ENCODE assay signal across 9 mouse cellular contexts in the genomic region with DNA sequence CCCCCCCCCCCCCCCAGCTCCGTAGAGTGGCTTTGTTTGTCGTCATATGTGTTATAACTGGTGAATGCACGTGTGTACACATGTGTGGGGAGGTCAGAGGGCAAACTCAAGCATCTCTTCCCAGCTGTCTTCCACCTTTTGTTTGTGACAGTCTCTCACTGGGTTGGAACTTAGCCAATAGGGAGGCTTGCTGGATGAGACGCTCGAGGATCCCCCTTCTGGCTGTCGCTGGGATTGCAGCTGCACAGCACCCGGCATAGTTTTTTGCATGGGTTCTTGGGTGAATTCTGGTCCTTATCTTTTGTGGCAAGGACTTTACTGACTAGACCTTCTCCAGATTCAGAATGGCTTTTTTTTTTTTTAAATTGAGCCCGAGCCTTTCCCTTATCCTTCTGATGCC.
A peak's percentile ranks its signal among the peaks of the same experiment; 100 is the strongest.
DNase-seq lines count a peak whose midpoint lies in the region; ATAC-seq and TF ChIP-seq lines count a peak whose summit lies in the region.
"Had no signal": no experiment of that assay in that cellular context is flagged by ENCODE, and none has a peak within 500 bp of the region (broad histone marks: within the 10 kb centered on the region; RNA-seq: fewer than 3 reads in every experiment).

No protein-coding gene starts in this region.

- TF ChIP-seq CTCF in MEL (IDR thresholded peaks at IDR 0.05 in 2 of 3, conservative IDR thresholded peaks at IDR 0.05 in 1 of 3; ENCODE audit: control insufficient read depth in 1 of 3, insufficient read depth in 1 of 3, low read depth in 2 of 3, low read length in 3 of 3, poor library complexity in 1 of 3, severe bottlenecking in 1 of 3): peak; percentile 14 to 33 (median 30); a peak in 4 of 6 replicates
- TF ChIP-seq CTCF in cerebellum, adult 2 months (IDR thresholded peaks at IDR 0.05; ENCODE audit: borderline replicate concordance, insufficient read depth, low read depth, low read length): peak; percentile 86
- peak; percentile 70; the same call in 1 of the 2 replicates for TF ChIP-seq CTCF in thymus, adult 2 months (IDR thresholded peaks at IDR 0.05; ENCODE audit: borderline replicate concordance, control insufficient read depth, extremely low read depth, insufficient read depth, low read length, poor library complexity)

- no peaks in the 10 kb centered on the region for H3K4me1 ChIP-seq in MEL (ENCODE audit: control insufficient read depth in 1 of 2, insufficient read depth in 2 of 2, low read length in 2 of 2)
- H3K4me1 ChIP-seq in cerebellum, adult 2 months (ENCODE audit: control insufficient read depth, insufficient read depth, low read length): no peaks in the 10 kb centered on the region
- H3K4me1 ChIP-seq in thymus, adult 2 months (replicated peaks; ENCODE audit: control insufficient read depth, insufficient read depth, low read length): no peaks in the 10 kb centered on the region

- WGBS in cerebellum, adult 2 months: 15% methylated on average over 8 of the region's 8 CpGs
- WGBS in thymus, adult 2 months: 19% methylated on average over 8 of the region's 8 CpGs

- no peaks in the 10 kb centered on the region for H3K36me3 ChIP-seq in MEL (ENCODE audit: control insufficient read depth in 1 of 2, insufficient read depth in 2 of 2, low read length in 2 of 2)
- H3K36me3 ChIP-seq in thymus, adult 2 months (ENCODE audit: control insufficient read depth, insufficient read depth, low read length): no peaks in the 10 kb centered on the region

- H3K79me2 ChIP-seq in MEL (ENCODE audit: control insufficient read depth, insufficient read depth, low read length, poor library complexity): no peaks in the 10 kb centered on the region

- no peak overlapping the region for H3K4me3 ChIP-seq in MEL (ENCODE audit: control insufficient read depth in 1 of 2, insufficient read depth in 1 of 2, low read depth in 2 of 2, low read length in 2 of 2)
- peak overlapping the region; percentile 36 for H3K4me3 ChIP-seq in cerebellum, adult 2 months (replicated peaks; ENCODE audit: insufficient read depth, low read depth, low read length)
- no peak overlapping the region for H3K4me3 ChIP-seq in thymus, adult 2 months (ENCODE audit: control insufficient read depth, insufficient read depth, low read length)

- no peak for TF ChIP-seq RAD21 in MEL (IDR thresholded peaks at IDR 0.05; ENCODE audit: low read depth, low read length)

- H3K9ac ChIP-seq in MEL (ENCODE audit: control insufficient read depth, low read depth, low read length, poor library complexity, severe bottlenecking): no peak overlapping the region

- ATAC-seq in granulocyte monocyte progenitor cell, adult 5-6 weeks (replicated peaks; ENCODE audit: poor library complexity, severe bottlenecking): peak; percentile 65

- no peaks in the 10 kb centered on the region for H3K9me3 ChIP-seq in MEL (replicated peaks; ENCODE audit: insufficient read depth, low read length)

- intact Hi-C loops in heart, postnatal 25 days (cut with DNase I): loop anchor here (1.0 kb wide), 1 partner anchor 67 kb away; no protein-coding TSS in a partner anchor

- H3K27me3 ChIP-seq in MEL (ENCODE audit: control insufficient read depth in 1 of 2, insufficient read depth in 2 of 2, low read length in 2 of 2): no peaks in the 10 kb centered on the region
- H3K27me3 ChIP-seq in cerebellum, adult 2 months (ENCODE audit: control insufficient read depth, insufficient read depth, low read length): no peaks in the 10 kb centered on the region
- no peaks in the 10 kb centered on the region for H3K27me3 ChIP-seq in thymus, adult 2 months (ENCODE audit: control insufficient read depth, insufficient read depth, low read length)
- H3K27me3 ChIP-seq: CH12.LX had no signal

- peak; percentile 32 to 77 for DNase-seq in heart, adult 18-20 months
- DNase-seq in heart, postnatal 25 days (ENCODE audit: low spot score): no peak
- peak; percentile 7 for DNase-seq in MEL (ENCODE audit: low read depth, low spot score)
- DNase-seq in cerebellum, adult 2 months: peak; percentile 59 to 68
- peak; percentile 65 to 73 for DNase-seq in layer of hippocampus, postnatal 10 days (ENCODE audit: low spot score in 2 of 2)
- peak; percentile 82 for DNase-seq in lung, postnatal 10 days
- DNase-seq in thymus, adult 2 months: peak; percentile 46

- no peak overlapping the region for H3K27ac ChIP-seq in MEL (ENCODE audit: control insufficient read depth, low read depth, low read length)
- no peak overlapping the region for H3K27ac ChIP-seq in cerebellum, adult 2 months (ENCODE audit: insufficient read depth, low read length)
- no peak overlapping the region for H3K27ac ChIP-seq in thymus, adult 2 months (ENCODE audit: control insufficient read depth, insufficient read depth, low read length)

- TF ChIP-seq EP300 in MEL (IDR thresholded peaks at IDR 0.05; ENCODE audit: low read depth in 1 of 2, low read length in 2 of 2): no peak

- TF ChIP-seq POLR2A in MEL (IDR thresholded peaks at IDR 0.05; ENCODE audit: control insufficient read depth in 1 of 2, insufficient read depth in 1 of 2, low read depth in 1 of 2, low read length in 2 of 2, poor library complexity in 1 of 2): no peak
- no peak for TF ChIP-seq POLR2A in cerebellum, adult 2 months (IDR thresholded peaks at IDR 0.05; ENCODE audit: borderline replicate concordance, insufficient read depth, low read length)
- TF ChIP-seq POLR2A in thymus, adult 2 months (IDR thresholded peaks at IDR 0.05; ENCODE audit: control insufficient read depth, extremely low read depth, insufficient read depth, low read length, poor library complexity): no peak

TF ChIP-seq in MEL, 35 proteins besides CTCF, POLR2A, EP300 and RAD21:
- TF ChIP-seq MAFK (IDR thresholded peaks at IDR 0.05; ENCODE audit: borderline replicate concordance, low read depth, low read length) (no peak), MYC (IDR thresholded peaks at IDR 0.05; ENCODE audit: low read depth, low read length) (no peak), JUND (IDR thresholded peaks at IDR 0.05; ENCODE audit: low read depth, low read length) (no peak), MXI1 (IDR thresholded peaks at IDR 0.05; ENCODE audit: low read depth, low read length) (no peak), MAZ (IDR thresholded peaks at IDR 0.05; ENCODE audit: low read depth, low read length) (no peak), SMC3 (IDR thresholded peaks at IDR 0.05; ENCODE audit: low read depth, low read length) (no peak), USF2 (IDR thresholded peaks at IDR 0.05; ENCODE audit: borderline replicate concordance in 1 of 2, insufficient read depth in 1 of 2, low read depth in 1 of 2, low read length in 2 of 2) (no peak), POLR2AphosphoS2 (IDR thresholded peaks at IDR 0.05; ENCODE audit: low read length) (no peak), ETS1 (IDR thresholded peaks at IDR 0.05; ENCODE audit: low read depth, low read length) (no peak), MYB (IDR thresholded peaks at IDR 0.05; ENCODE audit: low read depth, low read length) (no peak), ZMIZ1 (IDR thresholded peaks at IDR 0.05; ENCODE audit: low read depth, low read length) (no peak), CHD1 (IDR thresholded peaks at IDR 0.05; ENCODE audit: low read depth, low read length) (no peak), UBTF (IDR thresholded peaks at IDR 0.05; ENCODE audit: borderline replicate concordance, insufficient read depth, low read depth, low read length) (no peak), TBP (IDR thresholded peaks at IDR 0.05; ENCODE audit: low read depth, low read length) (no peak), BHLHE40 (IDR thresholded peaks at IDR 0.05; ENCODE audit: borderline replicate concordance, low read depth, low read length) (no peak)
TF ChIP-seq in MEL: peak in this region for 0.

Comparison
In these comparisons a context has a peak if more than half of its experiments do, and no peak if none do; other contexts are left out.
1. CTCF ChIP-seq: peak in every context shown above with its lines; median percentile 86 in cerebellum, adult 2 months; 70 in thymus, adult 2 months; 30 in MEL.